Mouse (Mus musculus) hindbrain, embryonic 12.5 days (tissue): ENCODE results near the gene Ppp6r2. TPM values are rescaled to one million over a fixed set of nuclear protein-coding genes. Genes with fewer than 3 reads are reported as not detected.

Source experiments
- ATAC-seq: fragments of 200-750 bp; cut with Nextera tagmentation; 2 replicates; pipeline ENCODE4 v1.8.0; 2017; ENCODE audit warnings: moderate TSS enrichment; ENCODE audit not compliant: low FRiP score
- H3K27ac ChIP-seq: fragments of 300-500 bp; sonication (generic); 2 replicates; pipeline ENCODE4 v1.5.1; 2016; ENCODE audit warnings: mild to moderate bottlenecking
- H3K27me3 ChIP-seq: fragments of 300-500 bp; sonication (generic); 2 replicates; pipeline ENCODE4 v1.6.1; 2016; ENCODE audit warnings: mild to moderate bottlenecking
- H3K36me3 ChIP-seq: fragments of 300-500 bp; sonication (generic); 2 replicates; pipeline ENCODE4 v1.6.1; 2016; ENCODE audit warnings: mild to moderate bottlenecking
- H3K4me1 ChIP-seq: fragments of 300-500 bp; sonication (generic); 2 replicates; pipeline ENCODE4 v1.6.1; 2016
- H3K4me2 ChIP-seq: fragments of 300-500 bp; sonication (generic); replicated peaks from 2 replicates; pipeline ENCODE4 v1.6.1; 2016; ENCODE audit warnings: mild to moderate bottlenecking
- H3K4me3 ChIP-seq: fragments of 300-500 bp; sonication (generic); 2 replicates; pipeline ENCODE4 v1.5.1; 2016; ENCODE audit warnings: mild to moderate bottlenecking
- H3K9ac ChIP-seq: fragments of 300-500 bp; sonication (generic); 2 replicates; pipeline ENCODE4 v1.6.1; 2016; ENCODE audit warnings: mild to moderate bottlenecking, moderate library complexity
- H3K9me3 ChIP-seq: fragments of 300-500 bp; sonication (generic); replicated peaks from 2 replicates; pipeline ENCODE4 v1.6.1; 2016; ENCODE audit warnings: mild to moderate bottlenecking
- WGBS: fragments of 180-500 bp; shearing (Covaris S2); methylation state at CpG from one replicate; pipeline ENCODE4 v1.1.7; 2016; 5-methylcytosine and 5-hydroxymethylcytosine counted together
- polyA plus RNA-seq: library from polyadenylated mRNA; unstranded; fragments of >200 nt; fragmentation: Nextera tagmentation; extraction: Ambion mirVana; gene quantifications from 2 replicates; pipeline ENCODE4 v1.2.1, GENCODE M21; 2016

The Ppp6r2 gene
- polyA plus RNA-seq, 1 experiment from 2014 or later = 62.3 TPM

GRCm38 (mm10) chr15:89184141-89184936 lies 27.0 kb upstream of the Ppp6r2 start:
- no peak overlapping the region for H3K9ac ChIP-seq
- no peak overlapping the region for H3K4me2 ChIP-seq
- 47% methylated on average over 5 of the region's 5 CpGs for WGBS
- H3K36me3 ChIP-seq = peaks cover 47% of the 10 kb centered on the region
- H3K9me3 ChIP-seq = no peaks in the 10 kb centered on the region
- 0 out of 2 replicates have a peak overlapping the region, but pooled peaks have one; percentile 23 for H3K27ac ChIP-seq
- no peak overlapping the region for H3K4me3 ChIP-seq
- no peaks in the 10 kb centered on the region for H3K27me3 ChIP-seq
- no peak for ATAC-seq
- peaks cover 29% of the 10 kb centered on the region for H3K4me1 ChIP-seq

- Histone ChIP-seq H3K4me2 (no peak overlapping the region), H3K36me3 (peaks cover 50% of the 10 kb centered on the region), H3K27ac (no peak overlapping the region), H3K9me3 (no peaks in the 10 kb centered on the region), H3K4me3 (no peak overlapping the region), H3K27me3 (no peaks in the 10 kb centered on the region), H3K9ac (no peak overlapping the region), H3K4me1 (peaks cover 24% of the 10 kb centered on the region)
- WGBS = 85% methylated on average over 5 of the region's 5 CpGs
- ATAC-seq = no peak
Measured at GRCm38 (mm10) chr15:89184937-89185227, 26.5 kb upstream of the Ppp6r2 start.

- WGBS = 28% methylated on average over 6 of the region's 6 CpGs
- Histone ChIP-seq H3K27me3 (no peaks in the 10 kb centered on the region), H3K4me1 (peaks cover 16% of the 10 kb centered on the region), H3K9ac (peak overlapping the region; percentile 98), H3K4me3 (peak overlapping the region; percentile 79), H3K36me3 (peaks cover 10% of the 10 kb centered on the region; the same call in 1 of the 2 replicates), H3K4me2 (peak overlapping the region; percentile 71), H3K27ac (peak overlapping the region; percentile 98), H3K9me3 (no peaks in the 10 kb centered on the region)
- no peak for ATAC-seq
Measured at GRCm38 (mm10) chr15:89195261-89195681, 16.1 kb upstream of the Ppp6r2 start.

GRCm38 (mm10) chr15:89195690-89196312 lies 15.6 kb upstream of the Ppp6r2 start:
- ATAC-seq = peak; percentile 94
- H3K4me2 ChIP-seq = peak overlapping the region; percentile 71
- H3K36me3 ChIP-seq = peaks cover 6% of the 10 kb centered on the region; the same call in 1 of the 2 replicates
- H3K9me3 ChIP-seq = no peaks in the 10 kb centered on the region
- 1% methylated on average over 24 of the region's 25 CpGs for WGBS
- H3K4me3 ChIP-seq = peak overlapping the region; percentile 79
- H3K27me3 ChIP-seq = no peaks in the 10 kb centered on the region
- H3K9ac ChIP-seq = peak overlapping the region; percentile 98
- H3K27ac ChIP-seq = peak overlapping the region; percentile 98
- H3K4me1 ChIP-seq = peaks cover 16% of the 10 kb centered on the region

- WGBS = under 1% methylated on average over 38 of the region's 38 CpGs
- Histone ChIP-seq H3K4me1 (peaks cover 16% of the 10 kb centered on the region), H3K9me3 (no peaks in the 10 kb centered on the region)
Measured at GRCm38 (mm10) chr15:89196313-89196706, 15.0 kb upstream of the Ppp6r2 start, which contains the start of gene Dennd6b. TSS of gene Dennd6b (minus strand) at chr15:89196496.

GRCm38 (mm10) chr15:89197056-89197455 lies 14.3 kb upstream of the Ppp6r2 start:
- Histone ChIP-seq H3K9ac (peak overlapping the region; percentile 98), H3K4me1 (peaks cover 16% of the 10 kb centered on the region), H3K4me3 (peak overlapping the region; percentile 79), H3K27me3 (no peaks in the 10 kb centered on the region), H3K36me3 (no peaks in the 10 kb centered on the region), H3K4me2 (peak overlapping the region; percentile 71), H3K27ac (peak overlapping the region; percentile 98), H3K9me3 (peaks cover 1% of the 10 kb centered on the region; the same call in 1 of the 2 replicates)
- ATAC-seq = no peak
- 70% methylated on average over 15 of the region's 15 CpGs for WGBS

More at GRCm38 (mm10) chr15:89196313-89196706, 15.0 kb upstream of the Ppp6r2 start, which contains the start of gene Dennd6b:
- H3K4me2 ChIP-seq = peak within 1 kb of the TSS; percentile 71
- peak within 1 kb of the TSS; percentile 98 for H3K27ac ChIP-seq
- peaks cover under 1% of the 10 kb centered on the region; the same call in 1 of the 2 replicates for H3K36me3 ChIP-seq
- ATAC-seq = peak; percentile 98
- no peaks in the 10 kb centered on the region for H3K27me3 ChIP-seq
- H3K4me3 ChIP-seq = peak within 1 kb of the TSS; percentile 79
- peak within 1 kb of the TSS; percentile 98 for H3K9ac ChIP-seq

GRCm38 (mm10) chr15:89207457-89207856 lies 3.9 kb upstream of the Ppp6r2 start:
- no peak for ATAC-seq

GRCm38 (mm10) chr15:89209886-89210761 lies 1.2 kb upstream of the Ppp6r2 start:
- H3K4me2 ChIP-seq = peak overlapping the region; percentile 50
- WGBS = 22% methylated on average over 22 of the region's 22 CpGs
- H3K9me3 ChIP-seq = no peaks in the 10 kb centered on the region
- peaks cover 24% of the 10 kb centered on the region for H3K4me1 ChIP-seq
- H3K36me3 ChIP-seq = no peaks in the 10 kb centered on the region
- peak overlapping the region; percentile 50 for H3K9ac ChIP-seq
- H3K4me3 ChIP-seq = peak overlapping the region; percentile 25
- no peak for ATAC-seq
- no peaks in the 10 kb centered on the region for H3K27me3 ChIP-seq
- peak overlapping the region; percentile 86 for H3K27ac ChIP-seq

More at GRCm38 (mm10) chr15:89207457-89207856, 3.9 kb upstream of the Ppp6r2 start:
- Histone ChIP-seq H3K27ac (no peak overlapping the region), H3K27me3 (no peaks in the 10 kb centered on the region), H3K36me3 (no peaks in the 10 kb centered on the region), H3K9ac (no peak overlapping the region), H3K4me2 (no peak overlapping the region), H3K4me3 (no peak overlapping the region), H3K4me1 (peaks cover 5% of the 10 kb centered on the region), H3K9me3 (peaks cover 13% of the 10 kb centered on the region)
- 91% methylated on average over 4 of the region's 4 CpGs for WGBS

- Histone ChIP-seq H3K9ac (peak overlapping the region; percentile 99), H3K4me2 (peak overlapping the region; percentile 83), H3K27me3 (no peaks in the 10 kb centered on the region), H3K36me3 (peaks cover 16% of the 10 kb centered on the region), H3K27ac (peak overlapping the region; percentile 97), H3K4me1 (peaks cover 24% of the 10 kb centered on the region), H3K9me3 (no peaks in the 10 kb centered on the region; the same call in 1 of the 2 replicates), H3K4me3 (peak overlapping the region; percentile 94)
- peak; percentile 52 for ATAC-seq
- 1% methylated on average over 30 of the region's 35 CpGs for WGBS
Measured at GRCm38 (mm10) chr15:89211716-89212461, 536 bp downstream of the Ppp6r2 start.

- Histone ChIP-seq H3K27me3 (no peaks in the 10 kb centered on the region), H3K36me3 (peaks cover 18% of the 10 kb centered on the region), H3K9me3 (no peaks in the 10 kb centered on the region; the same call in 1 of the 2 replicates), H3K4me1 (peaks cover 24% of the 10 kb centered on the region), H3K9ac (peak overlapping the region; percentile 99), H3K4me2 (peak overlapping the region; percentile 83), H3K4me3 (peak overlapping the region; percentile 94), H3K27ac (0 out of 2 replicates have a peak overlapping the region, but pooled peaks have one; percentile 97)
- peak; percentile 5; the same call in 1 of the 2 replicates for ATAC-seq
- 54% methylated on average over 6 of the region's 6 CpGs for WGBS
Measured at GRCm38 (mm10) chr15:89212495-89212894, 1.1 kb downstream of the Ppp6r2 start.

- Histone ChIP-seq H3K9me3 (no peaks in the 10 kb centered on the region; the same call in 1 of the 2 replicates), H3K4me1 (peaks cover 24% of the 10 kb centered on the region), H3K36me3 (peaks cover 18% of the 10 kb centered on the region), H3K9ac (no peak overlapping the region), H3K27ac (no peak overlapping the region), H3K4me3 (no peak overlapping the region), H3K4me2 (peak overlapping the region; percentile 34), H3K27me3 (no peaks in the 10 kb centered on the region)
- ATAC-seq = no peak
- 91% methylated on average over 3 of the region's 3 CpGs for WGBS
Measured at GRCm38 (mm10) chr15:89213517-89213916, 2.2 kb downstream of the Ppp6r2 start.
